Mouse (Mus musculus): ENCODE measurements around the gene Nfyc. TPM values are rescaled to one million over a fixed set of nuclear protein-coding genes. Genes with fewer than 3 reads are reported as not detected.
A peak's percentile ranks its signal among the peaks of the same experiment; 100 is the strongest.

The Nfyc gene
- polyA plus RNA-seq, 1 experiment from 2014 or later = 123 TPM

GRCm38 (mm10) chr4:120712236-120712635, 119.1 kb downstream of the Nfyc start:
- Histone ChIP-seq H3K27me3 (ENCODE audit: control insufficient read depth, insufficient read depth, low read length) (peaks cover 9% of the 10 kb centered on the region; the same call in 1 of the 2 replicates), H3K9me3 (ENCODE audit: control insufficient read depth, low read length) (no peaks in the 10 kb centered on the region)

More at GRCm38 (mm10) chr4:120712236-120712635, 119.1 kb downstream of the Nfyc start:
- DNase-seq (ENCODE audit: low spot score) = no peak
- no peak for ATAC-seq (ENCODE audit: low FRiP score)
- H3K36me3 ChIP-seq (ENCODE audit: control insufficient read depth, insufficient read depth, low read length) = no peaks in the 10 kb centered on the region
- no peak overlapping the region for H3K27ac ChIP-seq (ENCODE audit: low read depth, low read length)
- WGBS = 78% methylated on average over 12 of the region's 12 CpGs
- H3K9ac ChIP-seq (ENCODE audit: low read depth, low read length) = no peak overlapping the region
- H3K4me2 ChIP-seq (replicated peaks; ENCODE audit: low read depth, low read length) = no peak overlapping the region
- peaks cover 3% of the 10 kb centered on the region; the same call in 1 of the 2 replicates for H3K4me1 ChIP-seq (replicated peaks; ENCODE audit: control insufficient read depth, insufficient read depth, low read length)
- H3K4me3 ChIP-seq (ENCODE audit: low read depth, low read length) = no peak overlapping the region

MicroRNA genes within 50 kb of the gene (microRNA counts, 519-probe panel; counts per million panel counts)
- microRNA mmu-miR-30e = 3,665 counts per million, percentile 28 among the panel's probes with 10 or more counts

Other genes starting within 250 kb of the Nfyc start
- not detected in 2 replicates for gene Gm8439, start 242.8 kb downstream of the Nfyc start, polyA plus RNA-seq (2014; fragmentation: Nextera tagmentation; extraction: Ambion mirVana)
- 6.9 and 7.8 TPM in 2 replicates for gene Cited4, start 165.0 kb downstream of the Nfyc start, polyA plus RNA-seq (2014; fragmentation: Nextera tagmentation; extraction: Ambion mirVana)
- gene Kcnq4, start 83.0 kb downstream of the Nfyc start, polyA plus RNA-seq (2014; fragmentation: Nextera tagmentation; extraction: Ambion mirVana) = 2.4 and 3.7 TPM in 2 replicates
- 3.5 and 3.6 TPM in 2 replicates for gene Rims3, start 23.2 kb upstream of the Nfyc start, polyA plus RNA-seq (2014; fragmentation: Nextera tagmentation; extraction: Ambion mirVana)
- 32.0 and 37.1 TPM in 2 replicates for gene Exo5, start 93.4 kb upstream of the Nfyc start, polyA plus RNA-seq (2014; fragmentation: Nextera tagmentation; extraction: Ambion mirVana)
- gene Zfp69, start 120.1 kb upstream of the Nfyc start, polyA plus RNA-seq (2014; fragmentation: Nextera tagmentation; extraction: Ambion mirVana) = 9.7 and 10.9 TPM in 2 replicates
- gene Smap2, start 185.7 kb upstream of the Nfyc start, polyA plus RNA-seq (2014; fragmentation: Nextera tagmentation; extraction: Ambion mirVana) = 20.4 and 21.9 TPM in 2 replicates
- gene Col9a2, start 207.8 kb upstream of the Nfyc start, polyA plus RNA-seq (2014; fragmentation: Nextera tagmentation; extraction: Ambion mirVana) = 5.1 and 7.9 TPM in 2 replicates

Measured in hindbrain, embryonic 11.5 days (tissue).